Mouse (Mus musculus): ENCODE results near the gene Mfap1a. TPM values are rescaled to one million over a fixed set of nuclear protein-coding genes. Genes with fewer than 3 reads are reported as not detected.
A peak's percentile ranks its signal among the peaks of the same experiment; 100 is the strongest.
"Not testable (repeated sequence)": the region's sequence is repeated elsewhere in the genome, so short reads cannot be mapped to it uniquely, and the experiment has no call there.

Mfap1a gene
- 30.6 and 34.0 TPM in 2 replicates for polyA plus RNA-seq (2015; fragmentation: Nextera tagmentation; extraction: Ambion mirVana)

DNA sequence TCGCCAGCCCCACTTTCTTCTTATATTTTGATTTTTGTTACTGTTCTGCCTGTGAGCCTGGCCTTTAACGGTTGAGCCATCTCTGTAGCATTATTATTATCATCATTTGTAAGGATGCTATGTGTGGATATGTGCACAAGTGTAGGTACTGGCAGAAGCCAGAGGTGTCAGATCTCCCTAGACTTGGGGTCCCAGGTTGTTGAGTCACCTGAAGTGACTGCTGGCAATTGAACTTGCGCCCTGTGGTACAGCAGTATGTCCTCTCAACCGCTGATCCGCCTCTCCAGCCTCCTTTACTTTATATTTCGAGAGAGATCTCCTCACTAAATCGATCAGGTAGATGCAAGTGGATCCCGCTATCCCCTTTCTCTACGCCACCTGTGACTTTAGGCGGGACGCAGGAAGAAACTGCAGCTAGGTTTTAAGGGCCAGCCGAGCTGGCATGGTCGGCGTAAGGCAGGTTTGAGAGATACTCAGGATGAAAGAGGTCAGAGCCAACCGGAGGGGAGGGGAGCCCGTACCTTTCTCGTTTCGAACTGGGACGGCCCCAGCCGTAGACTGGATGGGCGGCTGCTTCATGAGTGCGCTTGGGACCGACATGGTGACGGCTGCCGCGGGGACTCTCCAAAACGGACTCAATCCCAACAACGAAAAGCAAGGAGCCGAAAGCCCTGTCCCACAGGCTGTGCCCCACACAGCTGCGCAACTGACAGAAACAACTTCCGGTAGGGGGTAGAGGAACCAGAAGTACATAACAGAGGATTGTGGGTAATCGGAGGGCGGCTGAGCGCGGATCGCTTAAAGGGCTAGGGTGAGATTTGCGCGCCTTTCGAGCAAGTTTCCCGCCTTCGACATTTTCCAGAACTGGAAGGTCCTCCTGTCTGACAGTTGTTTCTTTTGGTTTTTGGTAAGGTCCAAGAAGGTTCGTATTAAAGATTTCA, at the start of gene Mfap1a, which contains the start of gene Wdr76:
Gene Mfap1a, minus strand, starts transcription at position 724 of the 941 bp plus-strand sequence.
Gene Wdr76, plus strand, starts transcription at position 782 of the 941 bp plus-strand sequence.
- DNase-seq (ENCODE audit: low spot score), result peak; percentile 93

DNA sequence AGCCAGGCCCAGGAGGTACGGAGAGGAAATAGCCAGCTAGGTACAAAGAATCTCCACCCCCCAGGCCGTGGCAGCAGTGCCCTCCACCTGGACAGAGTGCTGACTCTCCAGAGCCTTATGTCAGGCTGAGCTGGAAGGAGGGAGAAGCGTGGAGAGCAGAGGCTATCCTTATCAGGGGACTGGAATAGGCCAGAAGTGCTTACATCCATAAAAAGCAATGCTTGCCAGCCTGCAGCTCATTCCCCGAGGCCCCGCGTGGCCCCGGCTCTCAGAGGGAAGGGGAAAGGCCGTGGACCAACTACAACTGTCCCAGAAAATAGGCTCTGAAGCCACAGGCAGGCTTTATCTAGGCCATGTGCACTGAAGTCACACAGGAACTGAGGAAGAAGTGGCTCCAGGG, 44.8 kb upstream of the Mfap1a start:
- no peak for DNase-seq (ENCODE audit: low spot score)

DNA sequence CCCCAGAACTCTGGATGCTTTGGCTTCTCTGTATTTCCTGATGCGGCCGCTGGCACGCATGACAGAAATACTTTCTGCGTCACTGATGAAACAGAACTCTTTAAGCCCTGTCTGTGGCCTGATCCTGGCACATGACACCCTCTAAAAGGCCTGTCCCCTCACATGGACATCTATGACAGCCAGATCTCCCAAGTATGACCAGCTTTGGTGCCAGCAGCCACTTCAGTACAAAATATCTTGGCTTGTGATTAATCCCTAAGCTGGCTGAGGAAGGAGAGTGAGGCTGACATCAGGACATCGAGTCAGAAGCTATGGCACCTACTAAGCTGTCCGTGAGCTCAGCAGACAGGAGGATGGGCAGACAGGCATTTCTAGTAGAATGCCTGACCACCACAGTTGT, 43.2 kb upstream of the Mfap1a start:
- no peak for DNase-seq (ENCODE audit: low spot score)

DNA sequence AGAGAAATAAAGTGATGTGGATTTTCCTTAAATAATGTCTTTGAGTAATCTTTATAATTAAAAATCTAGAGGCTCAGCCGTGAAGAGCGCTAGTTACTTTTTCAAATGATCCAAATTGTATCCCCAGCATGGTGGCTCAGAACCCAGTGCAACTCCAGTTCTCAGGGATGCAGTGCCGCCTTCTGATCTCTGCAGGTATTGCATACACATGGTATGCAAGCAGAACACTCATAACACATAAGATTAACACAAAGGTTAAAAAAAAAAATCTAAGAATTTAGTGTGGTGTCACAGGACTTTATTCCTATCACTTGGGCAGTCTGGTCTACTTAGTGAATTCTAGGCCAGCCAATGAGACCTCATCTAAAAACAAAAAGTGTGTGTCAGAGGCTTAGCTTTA, 38.4 kb upstream of the Mfap1a start:
- DNase-seq (ENCODE audit: low spot score), result no peak

DNA sequence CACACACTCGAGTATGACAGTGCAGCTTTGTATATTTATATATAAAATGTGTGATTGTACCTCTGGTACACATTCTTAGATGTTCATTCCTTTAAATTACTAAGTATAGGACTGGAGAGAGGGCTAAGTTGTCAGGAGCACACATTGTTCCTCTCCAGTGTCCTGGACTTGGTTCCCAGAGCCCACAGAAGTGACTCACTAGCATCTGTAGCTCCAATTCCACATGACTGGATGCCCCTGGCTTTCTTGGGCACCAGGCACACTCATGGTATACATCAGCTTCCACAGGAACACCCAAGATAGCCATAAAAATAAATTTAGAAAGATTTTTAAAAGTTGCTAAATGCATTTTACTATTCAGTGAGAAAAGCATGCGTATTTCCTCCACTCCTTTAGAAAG, 18.6 kb upstream of the Mfap1a start:
- no peak for DNase-seq (ENCODE audit: low spot score)

DNA sequence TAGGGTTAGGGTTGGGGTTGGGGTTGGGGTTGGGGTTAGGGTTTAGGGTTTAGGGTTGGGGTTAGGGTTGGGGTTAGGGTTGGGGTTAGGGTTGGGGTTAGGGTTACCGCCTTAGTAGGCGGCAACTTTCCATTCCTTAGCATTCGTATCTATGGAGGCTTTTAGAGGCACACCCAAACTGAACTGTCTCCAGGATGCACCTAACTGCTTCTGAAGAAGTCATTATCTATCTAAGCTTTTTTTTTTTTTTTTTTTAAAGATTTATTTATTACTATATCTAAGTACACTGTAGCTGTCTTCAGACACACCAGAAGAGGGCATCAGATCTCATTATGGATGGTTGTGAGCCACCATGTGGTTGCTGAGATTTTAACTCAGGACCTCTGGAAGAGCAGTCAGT, 16.4 kb upstream of the Mfap1a start:
- DNase-seq (ENCODE audit: low spot score), result not testable (repeated sequence)

DNA sequence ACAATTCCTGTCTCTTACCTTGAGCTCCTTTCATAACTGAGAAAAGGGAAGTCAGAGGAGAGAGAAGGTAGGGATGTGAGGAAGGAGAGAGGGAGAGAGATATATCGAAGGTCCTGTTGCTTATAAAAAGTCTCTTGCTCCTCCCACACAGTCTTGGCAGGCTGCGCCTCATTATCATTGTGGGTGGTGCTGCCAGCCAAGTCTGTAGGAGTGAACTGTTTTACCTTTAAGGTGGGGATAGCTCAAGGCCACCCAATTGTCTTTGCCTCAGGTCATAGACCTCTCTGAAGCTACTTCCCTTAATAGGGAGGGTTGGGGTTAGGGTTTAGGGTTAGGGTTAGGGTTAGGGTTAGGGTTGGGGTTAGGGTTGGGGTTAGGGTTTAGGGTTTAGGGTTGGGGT, 15.5 kb upstream of the Mfap1a start:
- DNase-seq (ENCODE audit: low spot score), result no peak

DNA sequence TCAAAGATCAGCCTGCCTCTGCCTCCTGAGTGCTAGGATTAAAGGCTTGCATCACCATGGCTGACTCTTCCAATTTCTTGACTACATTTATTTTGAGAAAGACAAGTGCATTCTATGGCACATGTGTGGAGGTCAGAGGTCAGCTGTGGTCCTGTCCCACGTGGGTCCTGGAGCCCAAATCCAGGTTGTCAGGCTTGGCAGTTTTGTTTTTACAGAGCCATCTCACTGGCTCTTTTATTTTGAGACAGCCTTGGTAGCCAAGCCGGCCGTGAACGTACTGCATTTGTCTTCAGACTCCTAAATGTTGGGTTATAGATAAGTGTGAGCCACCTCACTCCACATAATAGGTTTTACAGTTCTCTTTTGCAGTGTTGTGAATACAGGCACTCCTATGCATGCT, 12.2 kb upstream of the Mfap1a start:
- not testable (repeated sequence) for DNase-seq (ENCODE audit: low spot score)

DNA sequence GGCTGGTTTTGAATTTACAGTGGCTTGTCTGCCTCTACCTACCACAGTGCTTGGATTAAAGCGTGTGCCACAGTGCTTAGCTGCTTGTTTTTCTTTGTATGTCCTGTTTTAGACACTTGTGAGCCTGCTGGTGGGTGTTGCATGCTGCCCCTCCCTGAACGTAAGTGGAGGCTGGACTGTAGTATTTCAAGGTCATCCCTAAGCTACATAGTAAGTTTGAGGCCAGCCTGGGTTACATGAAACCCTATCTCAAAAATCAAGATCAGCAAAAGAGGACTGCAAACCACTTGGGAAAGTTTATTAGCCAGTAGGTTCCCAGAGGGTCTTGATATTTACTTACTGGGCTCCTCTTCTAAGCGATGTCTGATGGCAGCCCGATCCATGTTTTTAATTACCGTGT, 11.6 kb upstream of the Mfap1a start:
- no peak for DNase-seq (ENCODE audit: low spot score)

DNA sequence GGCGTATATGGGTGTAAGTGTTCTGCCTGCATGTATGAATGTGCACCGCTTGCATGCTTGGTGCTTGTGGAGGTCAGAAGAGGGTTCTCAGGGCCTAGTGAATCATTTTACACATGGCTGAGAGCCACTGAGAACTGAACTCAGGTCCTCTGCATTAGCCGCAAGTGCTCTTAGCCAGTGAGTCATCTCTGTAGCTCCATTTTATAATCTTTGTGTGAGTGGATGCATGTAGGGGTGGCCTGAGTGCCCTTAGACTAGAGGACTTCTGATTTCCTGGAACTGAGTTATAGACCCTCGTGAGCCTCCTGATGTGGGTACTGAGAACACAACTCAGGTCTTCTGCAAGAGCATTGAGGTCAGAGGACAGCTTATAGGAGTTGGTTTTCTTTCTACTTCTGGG, 7.7 kb upstream of the Mfap1a start:
- DNase-seq (ENCODE audit: low spot score), result no peak

DNA sequence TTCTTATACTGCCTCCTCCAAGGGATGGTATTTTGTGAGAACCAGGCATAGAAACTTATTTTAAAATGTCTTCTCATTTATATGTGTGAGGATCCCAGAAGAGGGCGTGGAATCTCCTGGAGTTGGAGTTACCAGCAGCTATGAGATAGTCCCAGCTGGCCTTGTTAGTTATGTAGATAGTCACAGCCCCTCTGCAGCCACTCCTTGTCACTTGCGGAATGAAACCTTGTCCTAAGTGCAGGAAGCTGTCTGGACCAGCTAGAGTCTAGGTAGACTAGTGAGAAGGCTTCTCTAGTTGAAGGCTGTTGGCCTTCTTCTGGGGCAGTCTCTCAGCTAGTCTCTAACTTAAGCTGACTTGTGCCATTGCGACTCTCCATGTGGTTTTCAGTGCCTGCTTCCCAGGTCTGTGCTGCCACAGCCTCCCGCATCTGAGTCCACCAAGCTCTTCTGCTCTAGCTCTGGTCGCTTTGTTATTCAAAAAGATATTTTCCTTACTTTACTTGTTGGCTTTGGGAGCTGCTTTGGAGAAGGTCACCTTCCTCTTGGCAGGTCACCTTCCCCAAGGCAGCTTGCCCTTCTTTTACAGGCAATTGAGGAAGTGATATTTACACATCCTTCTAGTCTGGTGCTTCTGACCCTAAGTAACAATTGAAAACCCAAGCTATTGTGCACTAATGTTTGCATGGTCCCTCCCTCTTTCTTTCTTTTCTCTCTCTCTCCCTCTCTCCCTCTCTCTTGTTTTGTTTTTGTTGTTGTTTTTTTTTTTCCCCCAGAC, 6.7 kb upstream of the Mfap1a start:
- DNase-seq (ENCODE audit: low spot score), result not testable (repeated sequence)

DNA sequence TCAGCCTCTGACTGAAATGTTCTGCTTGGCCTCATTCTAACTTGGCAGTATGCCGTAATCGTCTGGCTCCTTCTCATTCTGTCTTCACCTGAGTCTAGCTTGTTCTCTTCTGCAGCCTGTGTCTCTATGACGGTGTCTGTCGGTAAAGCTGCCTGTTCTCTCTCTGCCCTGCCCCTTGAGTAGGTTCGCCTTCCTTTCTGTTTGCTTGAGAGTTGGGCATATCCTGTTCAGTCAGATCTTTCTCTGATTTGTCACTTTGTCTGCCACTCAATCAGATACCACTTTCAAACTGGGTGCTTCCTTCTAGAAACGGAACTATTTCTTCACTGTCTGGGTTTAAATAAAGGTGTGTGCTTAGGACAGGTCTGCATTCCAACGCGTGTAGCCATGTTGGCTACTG, 4.9 kb upstream of the Mfap1a start:
- DNase-seq (ENCODE audit: low spot score), result peak; percentile 44

DNA sequence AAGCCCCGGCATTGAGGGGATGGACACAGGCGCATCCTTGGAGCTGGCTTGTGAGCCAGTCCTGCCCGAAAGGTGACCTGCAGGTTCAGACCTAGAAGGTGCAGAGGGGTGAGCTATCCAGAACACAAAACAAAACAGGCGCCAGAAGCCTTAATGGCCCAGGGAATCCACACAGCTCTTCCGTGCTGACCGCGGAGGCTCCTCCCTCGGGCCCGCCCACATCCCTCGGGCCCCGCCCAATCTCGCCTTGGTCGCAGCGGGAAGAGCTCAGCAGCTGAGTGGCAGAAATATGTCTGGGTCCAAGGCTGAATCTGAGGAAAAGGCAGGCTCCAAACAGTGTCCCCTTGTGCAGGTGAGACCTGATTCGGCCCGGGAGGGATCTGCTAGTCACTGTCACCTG, 3.1 kb upstream of the Mfap1a start:
- peak; percentile 52 for DNase-seq (ENCODE audit: low spot score)

DNA sequence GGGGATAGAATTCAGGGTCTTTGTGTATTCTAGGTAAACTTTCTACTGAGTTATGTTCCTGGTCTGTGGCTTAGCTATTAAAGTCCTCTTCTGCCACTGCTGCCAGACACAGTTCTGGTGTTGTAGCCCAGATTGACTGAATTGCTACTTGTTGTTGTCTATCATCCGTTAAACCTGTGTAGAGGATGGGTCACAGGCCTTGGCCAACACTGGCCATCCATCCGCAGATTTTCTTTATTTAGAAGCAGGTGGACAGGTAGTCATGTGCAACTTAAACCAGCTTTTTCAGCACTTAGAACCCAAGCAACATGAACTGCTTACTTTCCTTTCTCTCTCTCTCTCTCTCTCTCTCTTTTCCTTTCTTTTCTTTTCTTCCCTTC, 1.5 kb upstream of the Mfap1a start:
- no peak for DNase-seq (ENCODE audit: low spot score)

DNA sequence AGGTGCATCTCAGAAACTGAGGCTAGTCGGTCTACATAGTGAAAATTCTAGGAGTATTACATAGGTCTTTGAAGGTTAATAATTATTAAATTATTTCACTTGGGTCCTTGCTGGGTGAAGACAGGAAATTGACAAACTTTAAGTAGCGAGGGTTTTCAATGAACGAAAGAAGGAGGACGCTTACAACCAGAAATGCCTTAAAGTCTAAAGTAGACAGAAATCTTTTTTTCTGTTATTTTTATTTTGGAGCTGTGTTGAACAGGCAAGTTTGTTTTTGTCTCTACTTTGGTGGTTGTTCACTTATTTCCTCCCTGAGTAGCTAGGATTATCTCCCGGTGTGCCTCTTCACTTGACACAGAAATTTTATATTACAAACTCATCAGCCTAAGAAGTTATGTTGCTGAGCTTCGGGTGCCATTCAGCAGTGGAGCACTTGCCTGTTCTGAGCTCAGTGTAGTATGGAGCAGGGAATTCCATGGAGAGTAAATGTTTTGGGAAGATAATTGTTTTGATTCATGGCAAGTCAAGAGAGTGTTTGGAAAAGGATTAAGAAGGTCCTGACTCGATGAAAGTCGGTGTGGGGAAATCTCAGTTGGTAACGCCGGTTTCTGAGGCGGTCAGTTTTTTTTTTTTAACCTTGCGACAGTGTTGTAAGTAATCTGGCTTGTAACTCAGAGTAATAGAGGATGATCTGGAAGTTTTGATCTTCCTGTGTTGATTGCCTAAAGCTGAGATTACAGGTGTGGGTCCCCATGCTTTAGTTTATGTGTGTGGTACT, 897 bp upstream of the Mfap1a start:
- no peak for DNase-seq (ENCODE audit: low spot score)

DNA sequence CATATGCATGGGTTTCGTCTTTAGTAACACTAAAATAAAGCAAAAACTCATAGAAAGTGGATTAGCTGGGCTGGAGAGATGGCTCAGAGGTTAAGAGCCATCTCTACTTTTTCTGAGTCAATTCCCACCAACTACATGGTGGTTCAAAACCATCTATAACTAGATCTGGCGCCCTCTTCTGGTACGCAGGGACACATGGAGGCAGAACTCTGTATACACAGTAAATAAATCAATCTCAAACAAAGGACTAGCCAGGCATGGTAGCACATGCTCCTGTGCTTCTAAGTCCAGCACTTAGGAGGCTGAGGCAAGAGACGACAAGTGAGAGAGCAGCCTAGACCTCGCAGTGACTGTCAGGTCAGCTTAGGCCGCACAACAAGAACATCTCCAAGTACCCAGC, 4.9 kb downstream of the Mfap1a start:
- not testable (repeated sequence) for DNase-seq (ENCODE audit: low spot score)

DNA sequence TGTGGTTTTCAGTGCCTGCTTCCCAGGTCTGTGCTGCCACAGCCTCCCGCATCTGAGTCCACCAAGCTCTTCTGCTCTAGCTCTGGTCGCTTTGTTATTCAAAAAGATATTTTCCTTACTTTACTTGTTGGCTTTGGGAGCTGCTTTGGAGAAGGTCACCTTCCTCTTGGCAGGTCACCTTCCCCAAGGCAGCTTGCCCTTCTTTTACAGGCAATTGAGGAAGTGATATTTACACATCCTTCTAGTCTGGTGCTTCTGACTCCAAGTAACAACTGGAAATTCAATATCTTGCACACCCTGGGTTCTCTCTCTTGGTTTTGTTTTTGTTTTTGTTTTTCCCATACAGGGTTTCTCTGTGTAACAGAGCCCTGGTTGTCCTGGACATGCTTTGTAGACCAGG, 22.1 kb downstream of the Mfap1a start:
- DNase-seq (ENCODE audit: low spot score), result not testable (repeated sequence)

DNA sequence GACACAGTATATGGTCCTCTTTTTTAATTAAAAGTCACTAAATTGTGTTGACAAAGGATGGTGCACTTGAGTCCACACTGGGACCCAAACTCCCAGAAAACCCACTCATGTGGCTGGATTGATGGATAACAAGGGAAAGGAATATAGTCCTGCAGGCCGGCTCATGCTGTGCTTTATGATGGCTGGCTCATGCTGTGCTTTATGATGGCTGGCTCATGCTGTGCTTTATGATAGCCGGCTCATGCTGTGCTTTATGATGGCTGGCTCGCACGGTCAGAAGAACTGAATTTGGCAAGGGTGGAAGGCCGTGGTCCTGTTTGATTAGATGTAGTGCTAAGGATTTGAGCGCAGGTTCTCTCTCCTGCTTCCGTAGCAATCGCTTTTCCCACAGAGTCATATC, 22.9 kb downstream of the Mfap1a start:
- no peak for DNase-seq (ENCODE audit: low spot score)

DNA sequence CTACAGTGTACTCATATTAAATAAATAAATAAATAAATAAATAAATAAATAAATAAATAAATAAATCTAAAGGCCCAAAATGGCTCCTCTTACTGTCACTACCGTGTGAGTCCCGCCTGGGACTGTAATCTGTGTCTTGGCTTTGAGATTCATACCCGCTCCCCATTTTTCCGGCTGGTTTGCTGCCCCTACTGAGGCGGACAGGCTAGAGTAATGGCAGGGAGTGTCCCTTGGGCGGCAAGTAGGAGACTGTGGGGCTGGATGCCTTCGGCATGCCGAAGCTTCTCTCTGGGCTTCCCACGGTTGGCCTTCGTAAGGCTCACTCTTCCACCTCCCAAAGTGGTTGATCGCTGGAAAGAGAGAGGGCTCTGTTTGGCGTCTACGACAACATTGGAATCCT, 25.5 kb downstream of the Mfap1a start:
- not testable (repeated sequence) for DNase-seq (ENCODE audit: low spot score)

DNA sequence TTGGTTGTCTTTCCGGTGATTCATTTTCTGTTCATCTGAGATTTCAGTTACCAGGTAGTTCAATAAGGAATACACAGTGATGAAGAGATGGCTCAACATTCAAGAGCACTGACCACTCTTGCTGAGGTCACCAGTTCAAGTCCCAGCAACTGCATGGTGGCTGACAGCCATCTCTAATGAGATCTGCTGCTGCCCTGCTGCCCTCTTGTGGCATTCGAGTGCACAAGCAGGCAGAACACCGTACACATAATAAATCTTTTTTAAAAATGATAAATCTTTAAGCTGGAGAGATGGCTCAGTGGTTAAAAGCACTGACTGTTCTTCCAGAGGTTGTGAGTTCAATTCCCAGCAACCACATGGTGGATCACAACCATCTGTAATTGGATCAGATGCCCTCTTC, 26.0 kb downstream of the Mfap1a start:
- DNase-seq (ENCODE audit: low spot score), result peak; percentile 52

DNA sequence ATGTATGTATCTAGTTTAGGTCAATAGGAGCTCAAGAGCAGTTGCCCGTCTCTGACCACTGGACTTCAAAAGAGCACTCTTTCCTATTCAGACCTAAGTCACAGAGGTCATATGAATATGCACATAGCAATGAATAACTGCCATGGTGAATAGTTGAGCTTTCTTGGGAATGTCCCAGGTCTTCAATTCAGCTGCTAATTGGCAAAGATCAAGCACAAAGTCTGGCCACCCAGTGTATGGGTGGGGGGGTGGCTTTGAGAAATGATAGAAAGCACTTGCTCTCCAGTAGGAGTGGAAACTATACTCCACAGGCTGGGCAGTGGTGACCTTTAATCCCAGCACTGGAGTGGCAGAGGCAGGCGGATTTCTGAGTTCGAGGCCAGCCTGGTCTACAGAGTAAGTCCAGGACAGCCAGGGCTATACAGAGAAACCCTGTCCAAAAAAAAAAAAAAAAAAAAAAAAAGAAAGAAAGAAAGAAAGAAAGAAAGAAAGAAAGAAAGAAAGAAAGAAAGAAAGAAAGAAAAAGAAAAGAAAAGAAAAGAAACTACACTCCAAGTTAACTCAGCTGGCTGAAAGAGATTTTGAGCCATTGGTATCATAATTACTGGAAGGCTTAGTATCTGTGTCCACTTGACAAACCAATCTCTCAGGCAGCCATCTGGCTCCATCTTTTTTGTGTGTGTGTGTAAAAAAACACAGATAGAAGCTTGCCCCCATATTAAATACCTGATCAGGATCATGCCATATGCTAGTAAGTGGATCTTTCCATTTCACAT, 28.8 kb downstream of the Mfap1a start:
- no peak for DNase-seq (ENCODE audit: low spot score)

Measured in thymus, postnatal 0 days (tissue).